Comparison of ENCODE assay signal across 13 mouse cellular contexts in genomic region chr3:79656682-79657081, GRCm38 (mm10).
"Had no signal": no experiment of that assay in that cellular context is flagged by ENCODE, and none has a peak within 500 bp of the region (broad histone marks: within the 10 kb centered on the region; RNA-seq: fewer than 3 reads in every experiment).

No protein-coding gene starts in this region.

- H3K36me3 ChIP-seq: intestine, embryonic 15.5 days; limb, embryonic 15.5 days; liver, embryonic 12.5 days; midbrain, embryonic 12.5 days; neural tube, embryonic 13.5 days had no signal

- H3K4me2 ChIP-seq: intestine, embryonic 15.5 days; limb, embryonic 15.5 days; liver, embryonic 12.5 days; midbrain, embryonic 12.5 days; neural tube, embryonic 13.5 days had no signal

- H3K27ac ChIP-seq: intestine, embryonic 15.5 days; limb, embryonic 15.5 days; liver, embryonic 12.5 days; midbrain, embryonic 12.5 days; neural tube, embryonic 13.5 days had no signal

- ATAC-seq: intestine, embryonic 15.5 days; liver, embryonic 12.5 days; lung, postnatal 0 days; midbrain, embryonic 16.5 days had no signal

- H3K9ac ChIP-seq: intestine, embryonic 15.5 days; limb, embryonic 15.5 days; liver, embryonic 12.5 days; midbrain, embryonic 12.5 days; neural tube, embryonic 13.5 days had no signal

- H3K9me3 ChIP-seq: intestine, embryonic 15.5 days; limb, embryonic 15.5 days; liver, embryonic 12.5 days; midbrain, embryonic 12.5 days; neural tube, embryonic 13.5 days had no signal

- DNase-seq: kidney, adult 9 months; kidney, postnatal 10 days; layer of hippocampus, postnatal 36 days; right cerebral cortex, adult 18-20 months; right cerebral cortex, postnatal 25 days; thymus, postnatal 4 days had no signal

- H3K4me1 ChIP-seq: intestine, embryonic 15.5 days; limb, embryonic 15.5 days; liver, embryonic 12.5 days; midbrain, embryonic 12.5 days; neural tube, embryonic 13.5 days had no signal

- H3K4me3 ChIP-seq: intestine, embryonic 15.5 days; limb, embryonic 15.5 days; liver, embryonic 12.5 days; midbrain, embryonic 12.5 days; neural tube, embryonic 13.5 days had no signal

- H3K27me3 ChIP-seq: intestine, embryonic 15.5 days; limb, embryonic 15.5 days; liver, embryonic 12.5 days; midbrain, embryonic 12.5 days; neural tube, embryonic 13.5 days had no signal
